8 mouse cellular contexts compared by ENCODE assay signal in the genomic region with DNA sequence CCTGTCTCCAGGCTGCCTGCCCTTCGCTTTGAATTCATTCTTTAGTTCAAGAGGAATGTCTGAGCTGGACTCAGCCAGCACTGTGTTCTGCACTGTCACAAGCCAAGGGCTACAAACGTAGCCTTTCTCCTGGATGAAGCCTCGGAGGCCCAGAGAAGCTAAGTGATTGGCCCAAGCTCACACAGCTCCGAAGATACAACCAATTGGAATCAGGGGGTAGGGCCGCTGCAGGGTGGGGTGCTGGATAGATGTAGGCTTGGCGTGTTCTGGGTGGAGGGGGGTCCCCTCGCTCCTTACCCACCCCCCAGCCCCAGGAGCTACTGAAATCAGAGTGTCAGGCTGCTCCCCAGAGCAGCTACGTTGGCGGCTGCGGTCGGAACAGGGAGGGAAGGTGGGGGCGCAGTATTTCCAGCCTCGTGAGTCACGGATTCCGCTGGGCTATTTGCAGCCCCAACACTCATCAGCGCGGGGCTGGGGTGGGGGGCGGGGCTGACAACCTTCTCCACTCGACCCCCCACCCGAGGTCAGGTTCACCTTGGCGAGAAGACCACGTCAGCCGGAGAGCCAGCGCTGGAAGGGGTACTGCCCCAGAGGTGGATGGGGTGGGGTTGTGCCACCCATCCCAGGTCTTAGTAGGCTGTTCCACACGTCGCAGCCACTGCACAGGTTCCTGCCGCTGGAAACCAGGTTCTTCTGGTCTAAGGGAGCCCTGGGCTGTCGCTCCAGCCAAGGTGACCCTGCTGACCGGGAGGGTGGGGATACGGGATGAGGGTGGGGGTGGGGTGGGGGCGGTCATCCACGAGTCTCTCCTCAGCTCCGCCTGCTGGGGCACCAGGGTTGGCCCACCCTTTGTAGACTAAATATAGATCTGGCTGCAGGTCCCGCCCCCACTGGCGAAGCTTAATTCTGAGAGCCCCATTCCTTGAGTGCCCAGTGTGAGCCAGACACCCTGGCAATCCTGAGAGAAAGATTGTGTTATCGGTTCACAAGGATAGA. TPM values are rescaled to one million over a fixed set of nuclear protein-coding genes. Genes with fewer than 3 reads are reported as not detected.
DNase-seq lines count a peak whose midpoint lies in the region; ATAC-seq and TF ChIP-seq lines count a peak whose summit lies in the region.

No protein-coding gene starts in this region.

- no peaks in the 10 kb centered on the region for H3K36me3 ChIP-seq in C2C12 (ENCODE audit: control insufficient read depth, insufficient read depth)
- no peaks in the 10 kb centered on the region for H3K36me3 ChIP-seq in forebrain, embryonic 11.5 days (ENCODE audit: control insufficient read depth, insufficient read depth, low read length)
- H3K36me3 ChIP-seq in liver, embryonic 12.5 days: no peaks in the 10 kb centered on the region
- H3K36me3 ChIP-seq in neural tube, embryonic 13.5 days: no peaks in the 10 kb centered on the region

- peak overlapping the region; percentile 59 for H3K4me2 ChIP-seq in forebrain, embryonic 11.5 days (ENCODE audit: low read depth, low read length, severe bottlenecking)
- peak overlapping the region; percentile 63 for H3K4me2 ChIP-seq in liver, embryonic 12.5 days
- H3K4me2 ChIP-seq in neural tube, embryonic 13.5 days: peak overlapping the region; percentile 76

- H3K27ac ChIP-seq in forebrain, embryonic 11.5 days (ENCODE audit: low read depth, low read length): no peak overlapping the region
- H3K27ac ChIP-seq in liver, embryonic 12.5 days: no peak overlapping the region
- no peak overlapping the region for H3K27ac ChIP-seq in neural tube, embryonic 13.5 days (replicated peaks)

- H3K79me2 ChIP-seq in C2C12 (ENCODE audit: control insufficient read depth, insufficient read depth): no peaks in the 10 kb centered on the region

- no peak for TF ChIP-seq CTCF in C2C12 (IDR thresholded peaks at IDR 0.05; ENCODE audit: control insufficient read depth, insufficient read depth, insufficient read length)

- H3ac ChIP-seq in C2C12 (ENCODE audit: control insufficient read depth, insufficient read length, low read depth): peak overlapping the region; percentile 63

- H3K9ac ChIP-seq in forebrain, embryonic 11.5 days (ENCODE audit: low read length): peak overlapping the region; percentile 45
- H3K9ac ChIP-seq in liver, embryonic 12.5 days: peak overlapping the region; percentile 2; the same call in 1 of the 2 replicates
- H3K9ac ChIP-seq in neural tube, embryonic 13.5 days: peak overlapping the region; percentile 72

- ATAC-seq in forebrain, embryonic 11.5 days (replicated peaks; ENCODE audit: low FRiP score): peak; percentile 83
- ATAC-seq in liver, embryonic 12.5 days: peak; percentile 45; the same call in 1 of the 2 replicates
- peak; percentile 91 for ATAC-seq in neural tube, embryonic 13.5 days (ENCODE audit: low read depth)

- 3% methylated on average over 34 of the region's 36 CpGs for WGBS in forebrain, embryonic 11.5 days
- 7% methylated on average over 33 of the region's 36 CpGs for whole genome bisulfite sequencing in liver, embryonic 12.5 days (ENCODE audit: insufficient replicate concordance)
- WGBS in neural tube, embryonic 13.5 days: 3% methylated on average over 35 of the region's 36 CpGs

- H3K4me1 ChIP-seq in forebrain, embryonic 11.5 days (replicated peaks; ENCODE audit: control insufficient read depth, insufficient read depth, low read length): peaks cover 6% of the 10 kb centered on the region; the same call in 1 of the 2 replicates
- peaks cover 16% of the 10 kb centered on the region for H3K4me1 ChIP-seq in liver, embryonic 12.5 days
- peaks cover 17% of the 10 kb centered on the region for H3K4me1 ChIP-seq in neural tube, embryonic 13.5 days (replicated peaks)

- H3K9me3 ChIP-seq in forebrain, embryonic 11.5 days (ENCODE audit: control insufficient read depth, low read length): no peaks in the 10 kb centered on the region
- no peaks in the 10 kb centered on the region for H3K9me3 ChIP-seq in liver, embryonic 12.5 days (replicated peaks)
- H3K9me3 ChIP-seq in neural tube, embryonic 13.5 days: no peaks in the 10 kb centered on the region

- H3K79me3 ChIP-seq in C2C12 (ENCODE audit: low read depth): no peaks in the 10 kb centered on the region

- intact Hi-C loops in heart, postnatal 14 days (cut with DNase I): no loop called here

- H3K4me3 ChIP-seq in C2C12 (ENCODE audit: insufficient read depth, poor library complexity, severe bottlenecking): peak overlapping the region; percentile 26
- peak overlapping the region; percentile 33 for H3K4me3 ChIP-seq in forebrain, embryonic 11.5 days (ENCODE audit: low read depth, low read length)
- H3K4me3 ChIP-seq in liver, embryonic 12.5 days: peak overlapping the region; percentile 26
- H3K4me3 ChIP-seq in neural tube, embryonic 13.5 days: peak overlapping the region; percentile 44

- no peaks in the 10 kb centered on the region for H3K27me3 ChIP-seq in C2C12 (ENCODE audit: control insufficient read depth, insufficient read depth, insufficient read length)
- H3K27me3 ChIP-seq in forebrain, embryonic 11.5 days (ENCODE audit: control insufficient read depth, insufficient read depth, low read length): peaks cover 2% of the 10 kb centered on the region; the same call in 1 of the 2 replicates
- H3K27me3 ChIP-seq in liver, embryonic 12.5 days (replicated peaks): peaks cover 86% of the 10 kb centered on the region
- H3K27me3 ChIP-seq in neural tube, embryonic 13.5 days: peaks cover 26% of the 10 kb centered on the region

- DNase-seq in adrenal gland, postnatal 36 days: peak; percentile 46 to 59
- DNase-seq in forebrain, embryonic 11.5 days (ENCODE audit: low spot score): peak; percentile 60
- peak; percentile 69 to 74 for DNase-seq in heart, postnatal 14 days
- peak; percentile 69 to 72 for DNase-seq in kidney, postnatal 36 days
- peak; percentile 47 for DNase-seq in yolk sac, embryonic 10.5 days (ENCODE audit: low spot score)

TF ChIP-seq in C2C12, 6 proteins besides CTCF, POLR2A, EP300 and RAD21:
- TF ChIP-seq MAX (IDR thresholded peaks at IDR 0.05) (no peak), CEBPB (IDR thresholded peaks at IDR 0.05; ENCODE audit: low read depth) (no peak), FOSL1 (IDR thresholded peaks at IDR 0.05; ENCODE audit: insufficient read depth, low read length, poor library complexity, severe bottlenecking) (peak; percentile 8)

RNA-seq across cellular contexts. Expression of a gene that starts 5.2 kb away (rescaled TPM):
- 0.30 TPM for polyA plus RNA-seq in C2C12 (2012; fragmentation: generic; extraction: Trizol)
- total RNA-seq in adrenal gland, postnatal 36 days (2021): under 1 TPM; 0.33 to 0.46 TPM
- polyA plus RNA-seq in forebrain, embryonic 11.5 days (2014; fragmentation: Nextera tagmentation; extraction: Ambion mirVana): not detected in 2 replicates
- 100 to 1,000 TPM; 760 to 902 TPM for total RNA-seq in heart, postnatal 14 days (2021)
- 0.04 and 0.08 TPM in 2 replicates for polyA plus RNA-seq in liver, embryonic 12.5 days (2016; fragmentation: Nextera tagmentation; extraction: Ambion mirVana)
- not detected in 2 replicates for polyA plus RNA-seq in neural tube, embryonic 13.5 days (2015; fragmentation: Nextera tagmentation; extraction: Ambion mirVana)

RNA-seq across cellular contexts. Expression of a gene that starts 10.0 kb away (rescaled TPM):
- polyA plus RNA-seq in C2C12 (2012; fragmentation: generic; extraction: Trizol): not detected
- total RNA-seq in adrenal gland, postnatal 36 days (2021): not detected
- not detected in 2 replicates for polyA plus RNA-seq in forebrain, embryonic 11.5 days (2014; fragmentation: Nextera tagmentation; extraction: Ambion mirVana)
- total RNA-seq in heart, postnatal 14 days (2021): 1 to 10 TPM in 1 of 2 experiments, under 1 TPM in 1; 0.83 to 1.5 TPM
- polyA plus RNA-seq in liver, embryonic 12.5 days (2016; fragmentation: Nextera tagmentation; extraction: Ambion mirVana): not detected in 2 replicates
- polyA plus RNA-seq in neural tube, embryonic 13.5 days (2015; fragmentation: Nextera tagmentation; extraction: Ambion mirVana): not detected in 2 replicates

RNA-seq across cellular contexts. Expression of a gene that starts 10.1 kb away (rescaled TPM):
- not detected for polyA plus RNA-seq in C2C12 (2012; fragmentation: generic; extraction: Trizol)
- total RNA-seq in adrenal gland, postnatal 36 days (2021): not detected
- not detected in 2 replicates for polyA plus RNA-seq in forebrain, embryonic 11.5 days (2014; fragmentation: Nextera tagmentation; extraction: Ambion mirVana)
- total RNA-seq in heart, postnatal 14 days (2021): under 1 TPM; 0.34 to 0.43 TPM
- polyA plus RNA-seq in liver, embryonic 12.5 days (2016; fragmentation: Nextera tagmentation; extraction: Ambion mirVana): not detected in 2 replicates
- polyA plus RNA-seq in neural tube, embryonic 13.5 days (2015; fragmentation: Nextera tagmentation; extraction: Ambion mirVana): not detected in 2 replicates

RNA-seq across cellular contexts. Expression of a gene that starts 18.7 kb away (rescaled TPM):
- 30.3 TPM for polyA plus RNA-seq in C2C12 (2012; fragmentation: generic; extraction: Trizol)
- 10 to 100 TPM; 14.8 to 18.7 TPM for total RNA-seq in adrenal gland, postnatal 36 days (2021)
- polyA plus RNA-seq in forebrain, embryonic 11.5 days (2014; fragmentation: Nextera tagmentation; extraction: Ambion mirVana): 50.8 and 55.7 TPM in 2 replicates
- total RNA-seq in heart, postnatal 14 days (2021): 10 to 100 TPM; 20.8 to 21.2 TPM
- polyA plus RNA-seq in liver, embryonic 12.5 days (2016; fragmentation: Nextera tagmentation; extraction: Ambion mirVana): 15.6 and 16.8 TPM in 2 replicates
- 45.0 and 45.9 TPM in 2 replicates for polyA plus RNA-seq in neural tube, embryonic 13.5 days (2015; fragmentation: Nextera tagmentation; extraction: Ambion mirVana)

RNA-seq across cellular contexts. Expression of a gene that starts 27.3 kb away (rescaled TPM):
- polyA plus RNA-seq in C2C12 (2012; fragmentation: generic; extraction: Trizol): not detected
- total RNA-seq in adrenal gland, postnatal 36 days (2021): not detected
- 0.17 TPM in 1 of 2 replicates, not detected in the other for polyA plus RNA-seq in forebrain, embryonic 11.5 days (2014; fragmentation: Nextera tagmentation; extraction: Ambion mirVana)
- not detected for total RNA-seq in heart, postnatal 14 days (2021)
- not detected in 2 replicates for polyA plus RNA-seq in liver, embryonic 12.5 days (2016; fragmentation: Nextera tagmentation; extraction: Ambion mirVana)
- polyA plus RNA-seq in neural tube, embryonic 13.5 days (2015; fragmentation: Nextera tagmentation; extraction: Ambion mirVana): not detected in 2 replicates

Comparison
In these comparisons a context has a peak if more than half of its experiments do, and no peak if none do; other contexts are left out.
1. H3K9ac ChIP-seq: peak in every context shown above with its lines; median percentile 72 in neural tube, embryonic 13.5 days; 45 in forebrain, embryonic 11.5 days; 2 in liver, embryonic 12.5 days.